Mouse (Mus musculus) activated CD4-positive, CD25-positive, alpha-beta regulatory T cell, adult 4 months (primary cell): ENCODE data around the gene Fstl1. TPM values are rescaled to one million over a fixed set of nuclear protein-coding genes. Genes with fewer than 3 reads are reported as not detected.

Experiments used
- ATAC-seq: one replicate; pipeline ENCODE4 v1.8.0; 2017
- polyA plus RNA-seq, 2 experiments: library from polyadenylated mRNA; unstranded; fragments of 100-300 nt; shearing (Covaris generic); gene quantifications; one replicate each; pipeline ENCODE4 v1.2.1; 2017

The Fstl1 gene
- polyA plus RNA-seq, 2 experiments from 2014 or later: 0.62 TPM; not detected in 1

- no peak for ATAC-seq
Measured at GRCm38 (mm10) chr16:37788367-37789014, 11.8 kb downstream of the Fstl1 start.

GRCm38 (mm10) chr16:37789015-37789381 is 12.3 kb downstream of the Fstl1 start:
- no peak for ATAC-seq

GRCm38 (mm10) chr16:37789394-37789920 is 12.8 kb downstream of the Fstl1 start:
- ATAC-seq: no peak

GRCm38 (mm10) chr16:37790008-37790780 is 13.5 kb downstream of the Fstl1 start:
- no peak for ATAC-seq

- ATAC-seq: no peak
Measured at GRCm38 (mm10) chr16:37790781-37791175, 14.1 kb downstream of the Fstl1 start.

DNA sequence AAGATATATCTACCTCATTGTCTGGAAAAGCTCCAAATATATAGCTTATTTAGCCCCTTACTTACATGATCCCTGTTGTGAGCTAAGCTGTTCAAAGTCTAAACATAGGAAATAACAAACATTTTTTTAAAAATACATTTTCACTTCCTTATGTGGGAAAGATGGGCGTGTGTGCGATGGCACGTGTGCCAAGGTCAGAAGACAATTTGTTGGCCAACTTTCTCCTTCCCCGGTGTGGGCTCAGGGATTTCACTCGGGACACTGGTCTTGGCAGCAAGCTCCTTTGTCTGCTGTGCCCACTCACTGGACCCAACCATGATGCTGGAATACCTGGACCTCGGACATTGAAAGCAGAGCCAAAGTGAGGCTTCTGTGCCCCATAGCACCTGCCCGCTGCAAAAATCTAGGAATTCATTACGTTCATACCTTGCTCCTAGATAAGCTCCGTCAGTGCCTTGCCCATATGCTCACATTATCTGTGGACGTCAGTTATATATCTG is 19.0 kb downstream of the Fstl1 start:
- no peak for ATAC-seq

GRCm38 (mm10) chr16:37796270-37796669 is 19.6 kb downstream of the Fstl1 start:
- no peak for ATAC-seq

DNA sequence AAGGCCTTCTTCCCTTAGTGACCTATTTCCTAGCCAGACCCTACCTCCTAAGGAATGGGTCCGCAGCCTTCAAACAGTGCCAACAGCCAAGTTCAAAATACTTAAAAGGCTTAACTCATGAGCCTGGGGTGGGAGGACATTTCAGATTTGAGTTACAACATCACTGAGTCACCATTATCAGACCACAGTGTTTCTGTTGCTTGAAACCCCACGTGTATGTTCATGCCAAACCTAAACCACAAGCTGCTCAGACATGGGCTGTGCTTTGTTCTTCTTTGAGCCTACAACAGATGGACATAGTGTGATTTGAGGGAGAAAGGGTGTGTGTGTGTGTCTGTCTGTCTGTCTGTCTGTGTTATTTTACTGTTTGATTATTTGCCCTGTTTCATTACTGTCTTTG is 24.4 kb downstream of the Fstl1 start:
- no peak for ATAC-seq

GRCm38 (mm10) chr16:37802686-37803295 is 26.1 kb downstream of the Fstl1 start:
- no peak for ATAC-seq

- no peak for ATAC-seq
Measured at GRCm38 (mm10) chr16:37803387-37803950, 26.8 kb downstream of the Fstl1 start.

DNA sequence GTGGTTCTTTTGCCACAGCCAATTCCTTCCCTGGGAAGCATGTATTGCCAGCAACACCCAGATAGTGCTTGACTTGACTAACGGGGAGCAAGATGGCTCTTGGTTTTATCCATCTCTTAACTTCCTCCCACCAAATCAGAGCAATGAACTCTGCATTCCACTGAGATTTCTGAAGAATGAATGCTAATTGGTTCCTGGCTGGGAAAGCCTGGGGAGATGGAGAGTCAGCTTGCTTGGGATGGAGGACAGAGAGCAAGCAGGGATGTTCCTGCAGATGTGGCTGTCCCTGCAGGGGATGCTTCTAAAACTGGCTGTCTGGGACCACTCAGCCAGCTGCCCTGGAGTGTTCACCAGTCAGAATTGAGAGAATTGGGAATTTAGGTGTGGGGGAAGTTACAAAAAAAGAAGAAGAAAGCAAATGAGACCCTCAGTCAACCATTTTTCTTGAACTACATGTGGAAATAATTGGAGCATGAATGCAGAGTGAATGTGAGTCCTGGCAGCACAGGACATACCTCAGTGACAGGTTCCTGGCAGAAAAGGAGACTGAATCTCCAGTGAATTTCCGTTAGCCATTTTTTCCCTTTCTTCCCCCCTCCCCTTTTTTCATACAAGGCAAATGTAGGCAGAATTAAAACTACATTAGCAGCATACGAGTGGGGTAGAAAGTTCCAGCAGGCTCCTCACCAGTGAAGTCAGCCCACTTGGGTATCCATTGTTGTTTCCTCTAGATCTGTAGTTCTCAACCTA is 29.2 kb downstream of the Fstl1 start:
- no peak for ATAC-seq

DNA sequence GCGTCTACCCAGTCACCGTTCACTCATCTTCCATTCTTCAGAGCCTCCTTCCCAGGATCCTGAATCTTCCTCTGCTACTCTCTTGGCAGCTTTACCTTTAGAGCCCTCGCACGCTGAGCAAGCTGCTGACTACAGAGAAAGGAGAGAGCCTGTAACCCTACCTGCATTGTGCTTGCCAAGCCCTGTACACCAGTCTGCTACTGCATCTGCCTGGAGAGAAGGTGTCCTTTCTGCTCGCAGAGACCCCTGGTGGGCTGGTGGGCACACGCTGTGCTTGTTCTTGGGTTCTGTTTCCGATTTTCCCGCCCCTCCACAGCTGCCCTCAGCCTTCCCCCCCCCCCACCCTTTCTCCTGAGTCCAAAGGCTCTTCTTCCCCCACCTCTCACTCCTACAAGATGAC is 30.6 kb downstream of the Fstl1 start:
- no peak for ATAC-seq

DNA sequence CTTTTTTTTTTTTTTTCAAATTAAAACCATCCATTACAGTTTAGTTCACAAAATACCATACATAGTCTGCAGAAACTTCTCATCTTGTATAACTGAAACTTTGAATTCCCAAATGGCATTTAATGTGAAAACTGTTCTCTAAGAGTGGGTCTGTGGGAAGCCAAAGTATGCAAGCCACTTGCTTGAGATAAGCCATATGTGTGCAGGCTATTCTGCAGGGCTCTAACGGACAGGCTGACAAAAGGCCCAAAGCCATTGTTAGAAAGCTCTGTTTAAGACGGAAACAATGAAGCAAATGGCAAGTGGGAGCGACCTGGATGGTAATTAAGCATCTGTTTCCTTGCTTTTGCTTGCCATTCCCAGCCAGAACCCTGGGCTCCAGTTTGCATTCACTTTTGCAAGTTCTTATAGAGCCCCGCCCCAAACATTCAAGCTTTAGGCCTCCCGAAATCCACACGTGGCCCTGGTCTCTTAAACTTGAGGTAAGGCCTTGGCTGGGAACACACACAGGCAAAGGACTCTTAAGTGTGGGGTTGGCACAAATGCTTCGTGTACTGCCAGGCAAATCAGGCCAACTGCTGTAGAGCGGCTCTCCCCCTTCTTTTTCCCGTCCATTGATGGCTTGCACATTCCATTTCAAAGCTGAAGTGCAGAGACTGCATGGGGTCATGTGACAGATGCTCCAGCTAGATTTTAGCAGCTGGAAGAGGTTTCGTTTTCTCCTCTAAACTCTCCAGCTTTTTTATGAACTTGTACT is 32.4 kb downstream of the Fstl1 start:
- ATAC-seq: no peak

- ATAC-seq: no peak
Measured at GRCm38 (mm10) chr16:37809623-37809992, 32.9 kb downstream of the Fstl1 start.

GRCm38 (mm10) chr16:37811874-37812273 is 35.2 kb downstream of the Fstl1 start:
- no peak for ATAC-seq

- no peak for ATAC-seq
Measured at GRCm38 (mm10) chr16:37812474-37812886, 35.8 kb downstream of the Fstl1 start.

GRCm38 (mm10) chr16:37813691-37814382 is 37.2 kb downstream of the Fstl1 start:
- ATAC-seq: no peak

DNA sequence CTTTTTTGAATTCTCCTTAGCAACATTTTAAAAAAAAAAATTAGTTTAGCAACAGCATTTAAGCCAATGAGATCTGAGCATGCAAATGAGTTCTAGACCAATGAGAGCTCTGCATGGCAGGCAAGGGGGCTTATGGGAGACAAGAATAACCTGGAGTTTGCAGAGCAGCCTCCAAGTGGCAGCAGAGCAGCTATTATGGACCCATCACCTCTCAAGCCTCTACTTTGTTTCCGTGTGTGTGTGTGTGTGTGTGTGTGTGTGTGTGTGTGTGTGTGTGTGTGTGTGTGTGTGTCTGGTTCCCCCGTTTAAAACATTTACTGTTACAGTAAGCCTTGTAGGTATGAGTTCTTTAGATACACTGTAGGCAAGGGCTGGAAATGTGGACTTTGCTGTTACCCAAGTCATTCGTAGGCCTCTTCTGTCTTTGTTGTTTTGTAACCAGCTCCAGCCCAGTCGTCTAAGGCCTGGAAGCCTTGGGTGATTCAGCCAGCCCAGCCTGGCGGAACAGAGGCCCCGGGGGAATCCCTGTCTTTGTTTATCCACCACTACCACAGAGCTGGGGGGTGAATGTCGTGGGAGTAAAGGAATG is 37.8 kb downstream of the Fstl1 start:
- ATAC-seq: peak; percentile 89

DNA sequence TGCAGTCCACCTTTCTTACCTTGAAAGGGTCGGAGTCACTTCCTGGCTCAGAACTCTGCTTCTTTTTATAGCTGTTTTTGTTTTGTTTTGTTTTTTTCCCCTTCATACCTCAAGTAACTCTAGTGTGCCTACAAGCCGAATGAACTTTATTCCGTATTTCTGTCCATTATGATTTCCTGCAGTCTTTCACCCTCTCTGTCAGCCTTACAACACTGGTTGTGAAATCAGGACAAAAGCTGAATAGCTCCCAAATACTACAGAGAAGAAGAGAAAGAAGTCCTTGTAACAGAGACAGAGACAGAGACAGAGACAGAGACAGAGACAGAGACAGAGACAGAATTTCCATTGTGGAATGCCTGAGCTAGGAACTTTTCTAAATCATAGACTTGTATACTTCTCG is 41.3 kb downstream of the Fstl1 start:
- ATAC-seq: no peak

- ATAC-seq: no peak
Measured at GRCm38 (mm10) chr16:37823949-37824348, 47.3 kb downstream of the Fstl1 start.
